Mouse (Mus musculus) thymus, adult 2 months (tissue): ENCODE results near the gene Actr5.

Experiments used
- CTCF ChIP-seq: fragments of 200-500 bp; IDR thresholded peaks from 2 replicates; pipeline ENCODE4 v1.5.1; 2012; ENCODE audit warnings: mild to moderate bottlenecking, control low read depth, low read length, moderate library complexity, borderline replicate concordance; ENCODE audit not compliant: control insufficient read depth, poor library complexity, insufficient read depth; ENCODE audit errors: extremely low read depth
- POLR2A ChIP-seq: fragments of 200-500 bp; IDR thresholded peaks from 2 replicates; pipeline ENCODE4 v1.6.1; 2012; ENCODE audit warnings: mild to moderate bottlenecking, low read length, control low read depth, moderate library complexity; ENCODE audit not compliant: control insufficient read depth, poor library complexity, insufficient read depth; ENCODE audit errors: extremely low read depth

DNA sequence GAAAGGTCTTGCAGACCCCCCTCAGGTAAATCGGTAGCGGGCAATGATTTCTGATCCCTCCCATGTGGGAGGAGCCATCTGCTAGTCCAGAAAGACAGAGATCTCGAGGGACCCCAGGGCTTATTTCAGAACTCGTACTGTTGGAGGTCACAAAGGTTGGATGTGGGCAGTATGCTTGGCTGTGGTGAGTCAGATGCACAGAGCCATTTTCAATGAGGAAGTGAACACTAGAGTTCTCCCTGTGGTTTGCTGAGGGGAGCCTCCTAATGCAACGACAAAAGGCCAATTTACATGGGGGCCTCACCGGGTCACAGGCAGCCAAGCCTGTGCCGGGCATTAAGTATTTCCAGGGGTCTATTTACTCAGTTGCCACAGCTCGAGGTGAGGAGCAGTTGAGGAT is 53.3 kb downstream of the Actr5 start:
- TF ChIP-seq POLR2A (no peak), CTCF (no peak)
